Mouse (Mus musculus): ENCODE measurements around the gene Znrd1. TPM values are rescaled to one million over a fixed set of nuclear protein-coding genes. Genes with fewer than 3 reads are reported as not detected.

Gene Znrd1
- 71.7 and 79.6 TPM in 2 replicates for polyA plus RNA-seq (2011; ENCODE audit: insufficient read depth, insufficient read length, low read depth, missing spikeins)

GRCm38 (mm10) chr17:36957999-36958743, at the start of gene Znrd1, which contains the start of gene Znrd1as:
Znrd1 (minus strand) TSS chr17:36958559.
Znrd1as (plus strand) TSS chr17:36958592.
- TF ChIP-seq CTCF (IDR thresholded peaks at IDR 0.05; ENCODE audit: low read depth, low read length) (no peak), POLR2A (IDR thresholded peaks at IDR 0.05; ENCODE audit: insufficient read depth, low read length) (peak; percentile 15), EP300 (IDR thresholded peaks at IDR 0.05; ENCODE audit: insufficient read depth, low read depth, low read length) (peak; percentile 91)
- peak within 1 kb of the TSS; percentile 62 for H3K27ac ChIP-seq (ENCODE audit: insufficient read depth, low read length)
- H3K4me1 ChIP-seq (ENCODE audit: control insufficient read depth, insufficient read depth, low read length) = no peaks in the 10 kb centered on the region
- no peaks in the 10 kb centered on the region for H3K27me3 ChIP-seq (ENCODE audit: control insufficient read depth, insufficient read depth, low read length, poor library complexity, severe bottlenecking)
- H3K9me3 ChIP-seq (replicated peaks; ENCODE audit: control insufficient read depth, insufficient read depth, low read length, poor library complexity, severe bottlenecking) = no peaks in the 10 kb centered on the region
- H3K36me3 ChIP-seq (ENCODE audit: control insufficient read depth, insufficient read depth, low read length, poor library complexity, severe bottlenecking) = peaks cover 8% of the 10 kb centered on the region; the same call in 1 of the 2 replicates
- H3K9ac ChIP-seq (ENCODE audit: low read depth, poor library complexity, severe bottlenecking) = peak within 1 kb of the TSS; percentile 67
- peak within 1 kb of the TSS; percentile 99 for H3K4me3 ChIP-seq (ENCODE audit: low read depth, low read length)

DNA sequence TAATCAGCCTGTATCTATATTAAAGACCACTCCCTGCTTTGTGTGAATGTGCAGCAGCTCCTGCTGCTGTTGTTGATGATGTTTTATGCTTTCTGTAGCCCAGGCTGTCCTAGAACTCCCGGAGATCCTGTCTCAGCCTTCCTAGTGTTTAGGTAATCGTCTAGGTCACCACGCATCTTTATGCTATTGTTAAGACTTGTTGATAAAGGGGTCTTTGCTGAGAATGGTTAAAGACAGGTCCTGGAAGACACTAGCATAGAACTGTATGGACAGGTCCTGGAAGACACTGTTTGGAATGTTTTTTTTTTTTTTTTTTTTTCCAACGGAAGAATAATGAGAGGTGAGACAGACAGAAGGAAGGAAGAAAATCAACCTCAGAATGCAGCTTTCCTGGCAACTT, 45.0 kb upstream of the Znrd1 start:
- H3K4me1 ChIP-seq (ENCODE audit: control insufficient read depth, insufficient read depth, low read length) = no peaks in the 10 kb centered on the region
- no peaks in the 10 kb centered on the region for H3K27me3 ChIP-seq (ENCODE audit: control insufficient read depth, insufficient read depth, low read length, poor library complexity, severe bottlenecking)
- peak overlapping the region; percentile 96 for H3K9ac ChIP-seq (ENCODE audit: low read depth, poor library complexity, severe bottlenecking)
- peak overlapping the region; percentile 89 for H3K27ac ChIP-seq (ENCODE audit: insufficient read depth, low read length)
- no peaks in the 10 kb centered on the region for H3K9me3 ChIP-seq (replicated peaks; ENCODE audit: control insufficient read depth, insufficient read depth, low read length, poor library complexity, severe bottlenecking)
- peaks cover 52% of the 10 kb centered on the region for H3K36me3 ChIP-seq (ENCODE audit: control insufficient read depth, insufficient read depth, low read length, poor library complexity, severe bottlenecking)
- TF ChIP-seq CTCF (IDR thresholded peaks at IDR 0.05; ENCODE audit: low read depth, low read length) (no peak), POLR2A (IDR thresholded peaks at IDR 0.05; ENCODE audit: insufficient read depth, low read length) (no peak), EP300 (IDR thresholded peaks at IDR 0.05; ENCODE audit: insufficient read depth, low read depth, low read length) (no peak)
- H3K4me3 ChIP-seq (ENCODE audit: low read depth, low read length) = peak overlapping the region; percentile 80

- Histone ChIP-seq H3K9ac (ENCODE audit: low read depth, poor library complexity, severe bottlenecking) (peak overlapping the region; percentile 96), H3K9me3 (replicated peaks; ENCODE audit: control insufficient read depth, insufficient read depth, low read length, poor library complexity, severe bottlenecking) (no peaks in the 10 kb centered on the region), H3K27ac (ENCODE audit: insufficient read depth, low read length) (peak overlapping the region; percentile 89), H3K4me1 (ENCODE audit: control insufficient read depth, insufficient read depth, low read length) (no peaks in the 10 kb centered on the region), H3K27me3 (ENCODE audit: control insufficient read depth, insufficient read depth, low read length, poor library complexity, severe bottlenecking) (no peaks in the 10 kb centered on the region), H3K4me3 (ENCODE audit: low read depth, low read length) (peak overlapping the region; percentile 80), H3K36me3 (ENCODE audit: control insufficient read depth, insufficient read depth, low read length, poor library complexity, severe bottlenecking) (peaks cover 45% of the 10 kb centered on the region)
- TF ChIP-seq CTCF (IDR thresholded peaks at IDR 0.05; ENCODE audit: low read depth, low read length) (no peak), EP300 (IDR thresholded peaks at IDR 0.05; ENCODE audit: insufficient read depth, low read depth, low read length) (peak; percentile 74; the same call in 1 of the 2 replicates), POLR2A (IDR thresholded peaks at IDR 0.05; ENCODE audit: insufficient read depth, low read length) (peak; percentile 83)
Measured at GRCm38 (mm10) chr17:37002364-37003330, 44.3 kb upstream of the Znrd1 start.

GRCm38 (mm10) chr17:37000863-37001262, 42.5 kb upstream of the Znrd1 start, which contains the start of gene Zfp57:
Zfp57 (plus strand) TSS chr17:37001163.
- no peaks in the 10 kb centered on the region for H3K27me3 ChIP-seq (ENCODE audit: control insufficient read depth, insufficient read depth, low read length, poor library complexity, severe bottlenecking)
- peak within 1 kb of the TSS; percentile 87 for H3K27ac ChIP-seq (ENCODE audit: insufficient read depth, low read length)
- peak within 1 kb of the TSS; percentile 96 for H3K9ac ChIP-seq (ENCODE audit: low read depth, poor library complexity, severe bottlenecking)
- peaks cover 28% of the 10 kb centered on the region for H3K36me3 ChIP-seq (ENCODE audit: control insufficient read depth, insufficient read depth, low read length, poor library complexity, severe bottlenecking)
- TF ChIP-seq POLR2A (IDR thresholded peaks at IDR 0.05; ENCODE audit: insufficient read depth, low read length) = no peak
- TF ChIP-seq CTCF (IDR thresholded peaks at IDR 0.05; ENCODE audit: low read depth, low read length) = no peak
- TF ChIP-seq EP300 (IDR thresholded peaks at IDR 0.05; ENCODE audit: insufficient read depth, low read depth, low read length) = no peak
- no peaks in the 10 kb centered on the region for H3K4me1 ChIP-seq (ENCODE audit: control insufficient read depth, insufficient read depth, low read length)
- no peaks in the 10 kb centered on the region for H3K9me3 ChIP-seq (replicated peaks; ENCODE audit: control insufficient read depth, insufficient read depth, low read length, poor library complexity, severe bottlenecking)
- peak within 1 kb of the TSS; percentile 80 for H3K4me3 ChIP-seq (ENCODE audit: low read depth, low read length)

DNA sequence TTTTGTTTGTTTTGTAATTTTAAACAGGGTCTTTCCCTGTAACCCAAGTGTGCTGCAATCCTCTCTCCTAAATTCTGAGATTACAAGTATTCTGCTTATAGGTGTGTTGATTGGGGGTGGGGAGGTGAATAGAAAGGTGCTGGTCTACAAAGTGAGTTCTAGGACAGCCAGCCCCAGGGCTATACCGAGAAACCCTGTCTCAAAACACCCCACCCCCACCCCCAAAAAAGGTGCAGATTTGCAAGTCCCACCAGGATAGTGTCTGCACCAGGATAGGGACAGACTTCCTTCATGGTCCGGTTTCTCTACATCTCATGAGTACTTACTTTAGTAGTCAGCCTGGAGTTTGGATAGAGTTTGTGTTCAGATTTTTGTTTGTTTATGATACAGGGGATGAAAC, 40.1 kb upstream of the Znrd1 start:
- TF ChIP-seq POLR2A (IDR thresholded peaks at IDR 0.05; ENCODE audit: insufficient read depth, low read length) (no peak), EP300 (IDR thresholded peaks at IDR 0.05; ENCODE audit: insufficient read depth, low read depth, low read length) (peak; percentile 86)
- Histone ChIP-seq H3K9ac (ENCODE audit: low read depth, poor library complexity, severe bottlenecking) (peak overlapping the region; percentile 85), H3K4me1 (ENCODE audit: control insufficient read depth, insufficient read depth, low read length) (peaks cover 2% of the 10 kb centered on the region), H3K9me3 (replicated peaks; ENCODE audit: control insufficient read depth, insufficient read depth, low read length, poor library complexity, severe bottlenecking) (no peaks in the 10 kb centered on the region), H3K36me3 (ENCODE audit: control insufficient read depth, insufficient read depth, low read length, poor library complexity, severe bottlenecking) (peaks cover 4% of the 10 kb centered on the region; the same call in 1 of the 2 replicates), H3K27me3 (ENCODE audit: control insufficient read depth, insufficient read depth, low read length, poor library complexity, severe bottlenecking) (no peaks in the 10 kb centered on the region), H3K27ac (ENCODE audit: insufficient read depth, low read length) (peak overlapping the region; percentile 100), H3K4me3 (ENCODE audit: low read depth, low read length) (no peak overlapping the region)
